29 mouse cellular contexts compared by ENCODE assay signal in the genomic region with DNA sequence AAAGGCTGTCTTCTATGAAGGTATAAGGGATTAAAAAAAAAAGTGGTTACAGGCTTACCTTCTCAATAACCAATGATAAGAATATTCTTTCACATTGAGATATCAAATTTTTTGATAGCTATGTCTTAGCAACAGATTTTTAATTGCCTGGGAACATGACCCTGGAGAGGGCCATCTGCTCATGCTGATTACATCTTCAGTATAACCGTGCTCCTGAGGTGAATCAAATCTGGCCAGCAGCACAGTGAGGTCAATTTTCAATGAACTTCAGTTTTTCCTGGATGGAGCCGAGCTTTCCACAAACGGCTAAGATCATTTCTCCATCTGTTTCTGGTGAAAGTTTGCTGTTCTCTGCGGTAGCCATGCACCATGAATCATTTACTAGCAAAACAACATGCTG.
DNase-seq lines count a peak whose midpoint lies in the region; ATAC-seq and TF ChIP-seq lines count a peak whose summit lies in the region.
"Had no signal": no experiment of that assay in that cellular context is flagged by ENCODE, and none has a peak within 500 bp of the region (broad histone marks: within the 10 kb centered on the region; RNA-seq: fewer than 3 reads in every experiment).

No protein-coding gene starts in this region.

- H3K36me3 ChIP-seq in kidney, postnatal 0 days (ENCODE audit: insufficient read depth, low read length): no peaks in the 10 kb centered on the region
- H3K36me3 ChIP-seq: embryonic facial prominence, embryonic 12.5 days; forebrain, embryonic 10.5 days; forebrain, embryonic 15.5 days; kidney, embryonic 15.5 days; limb, embryonic 10.5 days; limb, embryonic 15.5 days; neural tube, embryonic 12.5 days had no signal

- DNase-seq in kidney, postnatal 0 days (ENCODE audit: low spot score): peak; percentile 1
- no peak for DNase-seq in kidney, postnatal 14 days
- DNase-seq in cerebellum, adult 11 months: peak; percentile 2
- peak; percentile 7 for DNase-seq in cerebellum, adult 8-10 months
- DNase-seq in cerebellum, postnatal 25 days: peak; percentile 28 to 42
- DNase-seq in gastrocnemius, postnatal 25 days: no peak
- no peak for DNase-seq in MN1 (ENCODE audit: low spot score)
- DNase-seq: adrenal gland, adult 2 months; adrenal gland, postnatal 36 days; heart, postnatal 36 days; kidney, adult 18-20 months; kidney, postnatal 4 days; lung, adult 2 months; lung, postnatal 10 days; midbrain, embryonic 14.5 days; right cerebral cortex, adult 18-20 months; spleen, adult 18-20 months; thymus, postnatal 25 days had no signal

- TF ChIP-seq CTCF in kidney, postnatal 0 days (IDR thresholded peaks at IDR 0.05; ENCODE audit: low read depth): no peak

- no peaks in the 10 kb centered on the region for H3K27me3 ChIP-seq in kidney, postnatal 0 days (ENCODE audit: insufficient read depth, low read length)
- H3K27me3 ChIP-seq: embryonic facial prominence, embryonic 12.5 days; forebrain, embryonic 15.5 days; kidney, embryonic 15.5 days; limb, embryonic 15.5 days; neural tube, embryonic 12.5 days had no signal

- H3K9me3 ChIP-seq in kidney, postnatal 0 days (replicated peaks; ENCODE audit: low read length): no peaks in the 10 kb centered on the region
- H3K9me3 ChIP-seq: embryonic facial prominence, embryonic 12.5 days; forebrain, embryonic 10.5 days; forebrain, embryonic 15.5 days; kidney, embryonic 15.5 days; limb, embryonic 10.5 days; limb, embryonic 15.5 days; neural tube, embryonic 12.5 days had no signal

- no peak overlapping the region for H3K4me3 ChIP-seq in kidney, postnatal 0 days (replicated peaks; ENCODE audit: low read depth, low read length)
- H3K4me3 ChIP-seq: embryonic facial prominence, embryonic 12.5 days; forebrain, embryonic 10.5 days; forebrain, embryonic 15.5 days; kidney, embryonic 15.5 days; limb, embryonic 10.5 days; limb, embryonic 15.5 days; myocyte; neural tube, embryonic 12.5 days had no signal

- no peak overlapping the region for H3K4me2 ChIP-seq in kidney, postnatal 0 days (ENCODE audit: low read length)
- H3K4me2 ChIP-seq: embryonic facial prominence, embryonic 12.5 days; forebrain, embryonic 15.5 days; hindbrain, embryonic 14.5 days; kidney, embryonic 15.5 days; limb, embryonic 15.5 days; neural tube, embryonic 12.5 days had no signal

- no peak overlapping the region for H3K9ac ChIP-seq in kidney, postnatal 0 days (ENCODE audit: low read depth, low read length)
- H3K9ac ChIP-seq: embryonic facial prominence, embryonic 12.5 days; forebrain, embryonic 15.5 days; hindbrain, embryonic 14.5 days; kidney, embryonic 15.5 days; limb, embryonic 15.5 days; liver, embryonic 14.5 days; neural tube, embryonic 12.5 days had no signal

- ATAC-seq in kidney, postnatal 0 days (replicated peaks; ENCODE audit: low FRiP score, low read depth): no peak
- ATAC-seq: CD4-positive, CD25-positive, alpha-beta regulatory T cell, adult 4 months; forebrain, embryonic 15.5 days had no signal

- H3K4me1 ChIP-seq in kidney, postnatal 0 days (replicated peaks; ENCODE audit: insufficient read depth, low read length): no peaks in the 10 kb centered on the region
- H3K4me1 ChIP-seq: embryonic facial prominence, embryonic 12.5 days; forebrain, embryonic 10.5 days; forebrain, embryonic 15.5 days; kidney, embryonic 15.5 days; limb, embryonic 10.5 days; limb, embryonic 15.5 days; neural tube, embryonic 12.5 days had no signal

- no peak overlapping the region for H3K27ac ChIP-seq in kidney, postnatal 0 days
- H3K27ac ChIP-seq: embryonic facial prominence, embryonic 12.5 days; forebrain, embryonic 10.5 days; forebrain, embryonic 15.5 days; hindbrain, embryonic 14.5 days; kidney, embryonic 15.5 days; limb, embryonic 10.5 days; limb, embryonic 15.5 days; liver, embryonic 14.5 days; neural tube, embryonic 12.5 days had no signal

- WGBS in kidney, postnatal 0 days: 40% methylated on average over 4 of the region's 4 CpGs

Comparison
In these comparisons a context has a peak if more than half of its experiments do, and no peak if none do; other contexts are left out.
1. DNase-seq: peak in kidney, postnatal 0 days (single experiment), cerebellum, adult 11 months (single experiment), cerebellum, adult 8-10 months (single experiment) and cerebellum, postnatal 25 days (2 of 2); none in kidney, postnatal 14 days (single experiment), gastrocnemius, postnatal 25 days (single experiment) and MN1 (single experiment).